12 mouse cellular contexts compared by ENCODE assay signal in the genomic region with DNA sequence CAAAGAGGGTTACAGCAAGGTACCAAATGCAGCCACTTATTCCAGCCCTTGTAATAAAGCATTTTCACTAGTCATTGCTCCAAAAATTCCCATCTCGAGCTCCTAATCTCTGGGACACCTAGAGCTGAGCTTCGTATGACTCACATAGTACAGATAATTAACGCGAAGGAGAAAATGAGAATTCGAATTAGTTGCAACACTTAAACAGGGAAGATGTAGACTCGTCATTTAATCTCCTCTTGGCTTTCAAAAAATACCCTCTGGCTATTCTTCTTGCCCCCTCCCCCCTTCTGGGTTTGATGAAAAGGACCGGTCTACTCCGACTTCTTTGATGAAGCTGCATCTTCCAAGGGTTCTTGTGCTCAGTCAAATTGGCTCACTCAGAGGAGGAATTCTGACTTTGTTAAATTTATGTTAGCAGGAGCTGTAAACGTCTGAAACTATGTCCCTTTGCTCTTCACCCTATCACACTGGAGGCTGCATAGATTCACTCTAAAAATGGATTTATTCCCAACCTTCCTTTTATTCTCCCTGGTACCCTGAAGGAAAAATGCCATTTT. TPM values are rescaled to one million over a fixed set of nuclear protein-coding genes. Genes with fewer than 3 reads are reported as not detected.
DNase-seq lines count a peak whose midpoint lies in the region; ATAC-seq and TF ChIP-seq lines count a peak whose summit lies in the region.
"Had no signal": no experiment of that assay in that cellular context is flagged by ENCODE, and none has a peak within 500 bp of the region (broad histone marks: within the 10 kb centered on the region; RNA-seq: fewer than 3 reads in every experiment).

No protein-coding gene starts in this region.

- no peak for TF ChIP-seq CTCF in thymus, adult 2 months (IDR thresholded peaks at IDR 0.05; ENCODE audit: borderline replicate concordance, control insufficient read depth, extremely low read depth, insufficient read depth, low read length, poor library complexity)

- whole genome bisulfite sequencing in hindbrain, embryonic 10.5 days = 2% methylated on average over 9 of the region's 9 CpGs
- WGBS in hindbrain, embryonic 16.5 days = 3% methylated on average over 9 of the region's 9 CpGs
- WGBS in forebrain, embryonic 11.5 days = 1% methylated on average over 9 of the region's 9 CpGs
- WGBS in midbrain, embryonic 11.5 days = under 1% methylated on average over 9 of the region's 9 CpGs
- 7% methylated on average over 9 of the region's 9 CpGs for WGBS in thymus, adult 2 months

- H3K27me3 ChIP-seq in hindbrain, embryonic 10.5 days (ENCODE audit: insufficient read depth, poor library complexity, severe bottlenecking) = peaks cover 74% of the 10 kb centered on the region
- H3K27me3 ChIP-seq in hindbrain, embryonic 16.5 days (replicated peaks; ENCODE audit: control insufficient read depth, insufficient read depth, low read length) = peaks cover 14% of the 10 kb centered on the region
- H3K27me3 ChIP-seq in forebrain, embryonic 11.5 days (ENCODE audit: control insufficient read depth, insufficient read depth, low read length) = peaks cover 18% of the 10 kb centered on the region
- H3K27me3 ChIP-seq in midbrain, embryonic 11.5 days (ENCODE audit: control insufficient read depth, insufficient read depth, low read length) = peaks cover 35% of the 10 kb centered on the region
- peaks cover 3% of the 10 kb centered on the region for H3K27me3 ChIP-seq in thymus, adult 2 months (ENCODE audit: control insufficient read depth, insufficient read depth, low read length)

- no peaks in the 10 kb centered on the region for H3K36me3 ChIP-seq in hindbrain, embryonic 10.5 days
- H3K36me3 ChIP-seq in hindbrain, embryonic 16.5 days (ENCODE audit: control insufficient read depth, insufficient read depth, low read length) = no peaks in the 10 kb centered on the region
- H3K36me3 ChIP-seq in forebrain, embryonic 11.5 days (ENCODE audit: control insufficient read depth, insufficient read depth, low read length) = no peaks in the 10 kb centered on the region
- H3K36me3 ChIP-seq in midbrain, embryonic 11.5 days (ENCODE audit: control insufficient read depth, insufficient read depth, low read length) = no peaks in the 10 kb centered on the region
- H3K36me3 ChIP-seq in thymus, adult 2 months (ENCODE audit: control insufficient read depth, insufficient read depth, low read length) = no peaks in the 10 kb centered on the region

- H3K4me3 ChIP-seq in hindbrain, embryonic 10.5 days = peak overlapping the region; percentile 47
- no peak overlapping the region for H3K4me3 ChIP-seq in hindbrain, embryonic 16.5 days (ENCODE audit: low read length)
- peak overlapping the region; percentile 34 for H3K4me3 ChIP-seq in forebrain, embryonic 11.5 days (ENCODE audit: low read depth, low read length)
- no peak overlapping the region for H3K4me3 ChIP-seq in midbrain, embryonic 11.5 days (ENCODE audit: low read depth, low read length)
- no peak overlapping the region for H3K4me3 ChIP-seq in thymus, adult 2 months (ENCODE audit: control insufficient read depth, insufficient read depth, low read length)

- DNase-seq in hindbrain, embryonic 10.5 days (ENCODE audit: low spot score) = no peak
- DNase-seq in embryo, embryonic 11 days = peak; percentile 35
- no peak for DNase-seq in forebrain, embryonic 11.5 days (ENCODE audit: low spot score)
- DNase-seq in midbrain, embryonic 11.5 days (ENCODE audit: low spot score, missing footprints) = no peak
- DNase-seq in urinary bladder, postnatal 4 days (ENCODE audit: low spot score in 2 of 2) = no peak
- DNase-seq in thymus, adult 2 months = no peak
- DNase-seq in right cerebral cortex, postnatal 36 days (ENCODE audit: low spot score in 2 of 2) = no peak
- DNase-seq: layer of hippocampus, postnatal 36 days; lung, adult 2 months had no signal

- TF ChIP-seq POLR2A in thymus, adult 2 months (IDR thresholded peaks at IDR 0.05; ENCODE audit: control insufficient read depth, extremely low read depth, insufficient read depth, low read length, poor library complexity) = no peak

- no peak overlapping the region for H3K9ac ChIP-seq in hindbrain, embryonic 16.5 days (ENCODE audit: low read depth, low read length)
- H3K9ac ChIP-seq in forebrain, embryonic 11.5 days (ENCODE audit: low read length) = no peak overlapping the region
- H3K9ac ChIP-seq in midbrain, embryonic 11.5 days (ENCODE audit: low read length) = no peak overlapping the region

- H3K9me3 ChIP-seq in hindbrain, embryonic 10.5 days = no peaks in the 10 kb centered on the region
- no peaks in the 10 kb centered on the region for H3K9me3 ChIP-seq in hindbrain, embryonic 16.5 days (ENCODE audit: control insufficient read depth, low read length)
- no peaks in the 10 kb centered on the region for H3K9me3 ChIP-seq in forebrain, embryonic 11.5 days (ENCODE audit: control insufficient read depth, low read length)
- H3K9me3 ChIP-seq in midbrain, embryonic 11.5 days (ENCODE audit: control insufficient read depth, low read length) = no peaks in the 10 kb centered on the region

- no peak overlapping the region; the same call in 1 of the 2 replicates for H3K4me2 ChIP-seq in hindbrain, embryonic 16.5 days (ENCODE audit: low read length)
- peak overlapping the region; percentile 79 for H3K4me2 ChIP-seq in forebrain, embryonic 11.5 days (ENCODE audit: low read depth, low read length, severe bottlenecking)
- peak overlapping the region; percentile 75 for H3K4me2 ChIP-seq in midbrain, embryonic 11.5 days

- H3K4me1 ChIP-seq in hindbrain, embryonic 10.5 days (replicated peaks) = peaks cover 76% of the 10 kb centered on the region
- peaks cover 35% of the 10 kb centered on the region for H3K4me1 ChIP-seq in hindbrain, embryonic 16.5 days (ENCODE audit: control insufficient read depth, insufficient read depth, low read depth, low read length)
- H3K4me1 ChIP-seq in forebrain, embryonic 11.5 days (replicated peaks; ENCODE audit: control insufficient read depth, insufficient read depth, low read length) = peaks cover 30% of the 10 kb centered on the region
- H3K4me1 ChIP-seq in midbrain, embryonic 11.5 days (ENCODE audit: control insufficient read depth, insufficient read depth, low read length) = peaks cover 47% of the 10 kb centered on the region
- peaks cover 28% of the 10 kb centered on the region for H3K4me1 ChIP-seq in thymus, adult 2 months (replicated peaks; ENCODE audit: control insufficient read depth, insufficient read depth, low read length)

- no peak overlapping the region for H3K27ac ChIP-seq in hindbrain, embryonic 10.5 days
- H3K27ac ChIP-seq in hindbrain, embryonic 16.5 days (ENCODE audit: low read depth, low read length) = no peak overlapping the region
- H3K27ac ChIP-seq in forebrain, embryonic 11.5 days (ENCODE audit: low read depth, low read length) = no peak overlapping the region
- no peak overlapping the region for H3K27ac ChIP-seq in midbrain, embryonic 11.5 days (ENCODE audit: low read depth, low read length)
- no peak overlapping the region for H3K27ac ChIP-seq in thymus, adult 2 months (ENCODE audit: control insufficient read depth, insufficient read depth, low read length)

- ATAC-seq in hindbrain, embryonic 16.5 days = no peak
- no peak for ATAC-seq in forebrain, embryonic 11.5 days (replicated peaks; ENCODE audit: low FRiP score)
- no peak for ATAC-seq in midbrain, embryonic 11.5 days (ENCODE audit: low FRiP score)
- ATAC-seq: activated CD4-positive, CD25-positive, alpha-beta regulatory T cell, adult 4 months; inflammation-experienced regulatory T-cells, adult 6 months had no signal

RNA-seq across cellular contexts. Expression of a gene that starts 2.1 kb away (rescaled TPM):
- 24.8 and 32.9 TPM in 2 replicates for polyA plus RNA-seq in hindbrain, embryonic 10.5 days (2016; fragmentation: Nextera tagmentation; extraction: Ambion mirVana)
- polyA plus RNA-seq in hindbrain, embryonic 16.5 days (2015; fragmentation: Nextera tagmentation; extraction: Ambion mirVana) = 8.0 and 13.0 TPM in 2 replicates
- polyA plus RNA-seq in forebrain, embryonic 11.5 days (2014; fragmentation: Nextera tagmentation; extraction: Ambion mirVana) = 60.8 and 70.0 TPM in 2 replicates
- 66.9 and 67.7 TPM in 2 replicates for polyA plus RNA-seq in midbrain, embryonic 11.5 days (2014; fragmentation: Nextera tagmentation; extraction: Ambion mirVana)
- 279 and 361 TPM in 2 replicates for polyA plus RNA-seq in thymus, adult 2 months (2012; rRNA removed)

Comparison
In these comparisons a context has a peak if more than half of its experiments do, and no peak if none do; other contexts are left out.
1. H3K4me3 ChIP-seq: peak in hindbrain, embryonic 10.5 days (single experiment) and forebrain, embryonic 11.5 days (single experiment); none in hindbrain, embryonic 16.5 days (single experiment), midbrain, embryonic 11.5 days (single experiment) and thymus, adult 2 months (single experiment).